Mouse (Mus musculus): Measurements from ENCODE around the gene Kcnj15. TPM values are rescaled to one million over a fixed set of nuclear protein-coding genes. Genes with fewer than 3 reads are reported as not detected.
A peak's percentile ranks its signal among the peaks of the same experiment; 100 is the strongest.

Gene Kcnj15
- polyA plus RNA-seq (2015; fragmentation: Nextera tagmentation; extraction: Ambion mirVana): 5.3 and 5.4 TPM in 2 replicates

DNA sequence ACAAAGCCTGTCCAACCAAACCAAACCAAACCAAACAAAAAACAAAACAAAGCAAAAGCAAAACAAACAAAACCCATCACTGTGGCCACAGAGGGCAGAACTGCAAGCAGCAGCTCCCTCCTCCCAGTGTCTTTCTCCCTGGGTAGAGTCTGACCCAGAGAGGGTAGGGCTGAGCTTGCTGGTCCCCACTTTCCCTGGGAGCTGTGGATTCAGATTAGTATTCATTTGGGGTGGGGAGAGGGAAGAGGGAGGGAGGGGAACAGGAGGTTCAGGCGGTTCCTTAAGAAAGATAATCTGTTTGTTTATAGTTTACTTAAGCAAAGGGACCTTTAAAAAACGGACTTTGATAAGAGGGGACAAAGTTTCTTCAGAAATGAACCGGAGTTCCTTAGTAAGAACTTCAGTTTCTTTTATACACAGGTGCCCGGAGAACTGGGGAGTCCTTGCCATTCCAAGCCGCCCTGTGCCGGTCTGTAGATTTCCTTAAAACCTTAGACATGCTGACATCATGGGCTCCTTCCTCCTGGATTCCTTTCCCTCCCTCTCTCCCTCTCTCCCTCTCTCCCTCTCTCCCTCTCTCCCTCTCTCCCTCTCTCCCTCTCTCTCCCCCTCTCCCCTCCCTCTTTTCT is at the start of gene Kcnj15:
TSS of gene Kcnj15 (plus strand) at position 293 of the 629 bp plus-strand sequence.
- Histone ChIP-seq H3K4me2 (peak within 1 kb of the TSS; percentile 24; the same call in 1 of the 2 replicates), H3K4me3 (peak within 1 kb of the TSS; percentile 21; the same call in 1 of the 2 replicates), H3K27me3 (no peaks in the 10 kb centered on the region), H3K9ac (0 out of 2 replicates have a peak within 1 kb of the TSS, but pooled peaks have one; percentile 17), H3K4me1 (peaks cover 35% of the 10 kb centered on the region), H3K9me3 (no peaks in the 10 kb centered on the region), H3K36me3 (no peaks in the 10 kb centered on the region), H3K27ac (peak within 1 kb of the TSS; percentile 62)
- 20% methylated on average over 6 of the region's 6 CpGs for WGBS
- ATAC-seq (ENCODE audit: insufficient number of reproducible peaks, low FRiP score, low TSS enrichment, low read depth): no peak

DNA sequence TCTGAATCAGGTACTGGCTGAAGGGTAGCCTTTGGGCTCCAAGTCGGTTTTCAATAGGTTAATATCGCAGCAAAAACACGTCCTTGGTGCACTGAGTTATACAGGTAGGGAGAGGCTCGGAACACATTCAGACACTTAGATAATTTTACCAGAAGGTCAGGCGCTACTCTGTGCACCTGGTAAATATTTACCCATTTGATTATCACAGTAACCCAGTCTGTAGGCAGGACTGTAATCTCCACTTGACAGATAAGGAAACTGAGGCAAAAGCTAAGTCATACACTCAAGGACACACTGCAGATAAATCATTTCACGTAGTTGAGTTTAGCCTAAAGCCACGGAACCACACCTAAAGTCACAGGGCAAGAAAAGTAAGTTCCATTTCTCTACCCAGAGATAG is 49.1 kb upstream of the Kcnj15 start:
- ATAC-seq (ENCODE audit: insufficient number of reproducible peaks, low FRiP score, low TSS enrichment, low read depth): no peak
- Histone ChIP-seq H3K36me3 (no peaks in the 10 kb centered on the region), H3K9ac (no peak overlapping the region), H3K9me3 (no peaks in the 10 kb centered on the region), H3K4me2 (no peak overlapping the region), H3K4me1 (0 out of 2 replicates have a peak, but pooled peaks cover 1% of the 10 kb centered on the region), H3K27ac (no peak overlapping the region), H3K4me3 (no peak overlapping the region), H3K27me3 (no peaks in the 10 kb centered on the region)
- WGBS: 84% methylated on average over 7 of the region's 7 CpGs

GRCm38 (mm10) chr16:95209011-95209466 is 48.3 kb upstream of the Kcnj15 start:
- no peak for ATAC-seq (ENCODE audit: insufficient number of reproducible peaks, low FRiP score, low TSS enrichment, low read depth)
- Histone ChIP-seq H3K4me2 (no peak overlapping the region), H3K9ac (no peak overlapping the region), H3K4me3 (no peak overlapping the region), H3K27me3 (no peaks in the 10 kb centered on the region), H3K9me3 (no peaks in the 10 kb centered on the region), H3K36me3 (no peaks in the 10 kb centered on the region), H3K27ac (no peak overlapping the region), H3K4me1 (no peaks in the 10 kb centered on the region)
- 29% methylated on average over 1 of the region's 1 CpGs for WGBS

DNA sequence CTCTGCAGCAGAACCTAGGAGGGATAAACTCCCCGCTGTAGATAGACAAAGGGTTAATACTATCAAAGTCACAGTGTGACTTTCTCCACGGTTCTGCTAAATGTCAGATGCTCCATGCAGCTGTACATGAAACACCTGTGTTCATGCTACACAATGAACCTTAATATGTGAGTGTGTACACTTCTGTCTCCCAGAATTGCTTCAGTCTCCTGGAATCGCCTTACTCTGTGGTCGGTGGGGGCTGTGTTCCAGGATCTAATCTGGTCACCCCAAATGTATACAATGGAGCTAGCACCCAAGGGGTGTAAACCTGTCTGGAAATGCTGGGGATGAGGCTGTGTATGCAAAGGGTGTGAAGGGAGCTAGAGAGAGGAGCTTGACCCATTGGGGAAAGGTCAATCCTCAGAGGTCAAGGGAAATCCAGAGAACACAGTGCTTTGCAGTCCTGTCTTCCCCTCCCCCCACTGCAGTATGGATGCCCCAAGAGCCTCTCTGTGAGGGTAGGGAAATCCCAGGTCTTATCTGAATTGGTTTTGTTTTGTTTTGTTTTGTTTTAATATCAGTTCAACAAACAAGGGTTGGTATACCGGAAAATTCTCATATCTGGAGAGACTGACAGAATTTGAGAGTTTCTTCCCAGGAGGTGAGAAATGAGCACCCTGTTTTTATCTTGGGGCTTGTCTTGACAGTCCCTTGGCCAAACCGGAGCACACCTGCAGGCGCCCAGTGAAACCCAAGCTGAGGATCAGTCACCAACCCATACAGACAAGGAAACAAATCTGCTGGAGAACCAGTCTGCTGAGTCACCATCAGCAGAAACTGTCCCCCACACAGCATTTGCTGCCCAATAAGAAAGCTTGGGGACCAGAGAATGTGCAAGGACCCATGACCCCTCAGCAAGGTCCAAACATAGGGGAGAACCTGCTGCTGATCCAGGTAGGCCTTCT is 42.8 kb upstream of the Kcnj15 start:
- ATAC-seq (ENCODE audit: insufficient number of reproducible peaks, low FRiP score, low TSS enrichment, low read depth): no peak
- H3K27me3 ChIP-seq: no peaks in the 10 kb centered on the region
- 69% methylated on average over 7 of the region's 7 CpGs for WGBS

GRCm38 (mm10) chr16:95215782-95216181 is 41.6 kb upstream of the Kcnj15 start:
- Histone ChIP-seq H3K4me2 (no peak overlapping the region), H3K27ac (no peak overlapping the region), H3K4me3 (no peak overlapping the region), H3K27me3 (no peaks in the 10 kb centered on the region), H3K9ac (no peak overlapping the region), H3K9me3 (no peaks in the 10 kb centered on the region), H3K4me1 (no peaks in the 10 kb centered on the region), H3K36me3 (no peaks in the 10 kb centered on the region)
- no peak for ATAC-seq (ENCODE audit: insufficient number of reproducible peaks, low FRiP score, low TSS enrichment, low read depth)
- 69% methylated on average over 9 of the region's 9 CpGs for WGBS

More for the DNA sequence above, 42.8 kb upstream of the Kcnj15 start:
- Histone ChIP-seq H3K4me2 (no peak overlapping the region), H3K9ac (no peak overlapping the region), H3K9me3 (no peaks in the 10 kb centered on the region), H3K27ac (no peak overlapping the region), H3K4me1 (no peaks in the 10 kb centered on the region), H3K4me3 (no peak overlapping the region), H3K36me3 (no peaks in the 10 kb centered on the region)

DNA sequence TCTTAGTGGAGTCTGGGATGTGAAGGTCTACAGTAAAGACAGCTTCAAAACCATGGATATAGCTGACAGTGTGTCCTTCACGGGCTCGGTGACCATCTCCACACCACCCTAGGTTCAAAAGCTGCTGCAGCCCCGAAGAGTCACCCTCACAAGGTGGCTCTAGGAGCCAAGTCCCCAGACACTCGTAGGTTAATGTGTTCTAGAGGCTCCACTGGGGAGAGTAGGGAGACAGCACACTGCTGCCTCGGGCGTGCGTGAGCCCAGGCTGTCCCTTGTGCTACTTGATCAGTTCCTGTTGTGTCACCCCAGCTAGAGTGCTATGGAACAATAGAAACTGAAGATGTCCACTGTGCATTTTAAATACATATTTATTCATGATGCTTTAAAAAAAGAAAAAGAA is 41.0 kb upstream of the Kcnj15 start:
- H3K27me3 ChIP-seq: no peaks in the 10 kb centered on the region
- ATAC-seq (ENCODE audit: insufficient number of reproducible peaks, low FRiP score, low TSS enrichment, low read depth): no peak
- WGBS: 84% methylated on average over 7 of the region's 7 CpGs

GRCm38 (mm10) chr16:95216824-95217223 is 40.5 kb upstream of the Kcnj15 start:
- no peak overlapping the region for H3K4me3 ChIP-seq
- H3K27me3 ChIP-seq: no peaks in the 10 kb centered on the region
- H3K9me3 ChIP-seq: no peaks in the 10 kb centered on the region
- no peaks in the 10 kb centered on the region for H3K36me3 ChIP-seq
- no peak for ATAC-seq (ENCODE audit: insufficient number of reproducible peaks, low FRiP score, low TSS enrichment, low read depth)
- H3K27ac ChIP-seq: no peak overlapping the region
- no peak overlapping the region for H3K4me2 ChIP-seq
- 67% methylated on average over 5 of the region's 5 CpGs for WGBS
- H3K4me1 ChIP-seq: 0 out of 2 replicates have a peak, but pooled peaks cover under 1% of the 10 kb centered on the region
- H3K9ac ChIP-seq: no peak overlapping the region

More for the DNA sequence above, 41.0 kb upstream of the Kcnj15 start:
- H3K27ac ChIP-seq: no peak overlapping the region
- no peaks in the 10 kb centered on the region for H3K9me3 ChIP-seq
- H3K9ac ChIP-seq: no peak overlapping the region
- no peak overlapping the region for H3K4me3 ChIP-seq
- no peaks in the 10 kb centered on the region for H3K4me1 ChIP-seq
- no peaks in the 10 kb centered on the region for H3K36me3 ChIP-seq
- no peak overlapping the region for H3K4me2 ChIP-seq

DNA sequence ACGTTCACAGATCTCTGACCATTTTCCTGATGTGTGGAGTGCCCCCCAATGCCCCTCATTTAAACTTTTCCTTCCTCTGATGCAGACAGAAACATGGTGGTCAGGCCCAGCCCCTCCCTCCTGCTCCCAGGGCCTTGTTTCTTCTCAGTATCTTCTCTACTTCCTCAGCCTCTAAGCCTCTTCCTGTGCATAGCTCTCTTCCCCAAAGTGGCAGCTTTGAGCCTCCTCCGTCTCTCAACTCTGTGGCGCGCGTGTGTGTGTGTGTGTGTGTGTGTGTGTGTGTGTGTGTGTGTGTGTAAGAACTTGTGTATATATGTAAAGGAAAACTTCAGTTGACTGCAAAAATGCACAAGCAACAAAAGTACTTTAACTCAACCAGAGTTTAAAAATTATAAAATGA is 38.6 kb upstream of the Kcnj15 start:
- Histone ChIP-seq H3K4me1 (peaks cover 6% of the 10 kb centered on the region; the same call in 1 of the 2 replicates), H3K36me3 (no peaks in the 10 kb centered on the region), H3K27ac (no peak overlapping the region), H3K4me2 (no peak overlapping the region), H3K27me3 (no peaks in the 10 kb centered on the region), H3K9me3 (no peaks in the 10 kb centered on the region), H3K4me3 (no peak overlapping the region), H3K9ac (no peak overlapping the region)
- no peak for ATAC-seq (ENCODE audit: insufficient number of reproducible peaks, low FRiP score, low TSS enrichment, low read depth)
- WGBS: 89% methylated on average over 5 of the region's 5 CpGs

- H3K9ac ChIP-seq: no peak overlapping the region
- H3K27me3 ChIP-seq: no peaks in the 10 kb centered on the region
- H3K4me2 ChIP-seq: no peak overlapping the region
- H3K27ac ChIP-seq: no peak overlapping the region
- WGBS: 54% methylated on average over 2 of the region's 2 CpGs
- H3K36me3 ChIP-seq: no peaks in the 10 kb centered on the region
- H3K9me3 ChIP-seq: no peaks in the 10 kb centered on the region
- H3K4me3 ChIP-seq: no peak overlapping the region
- ATAC-seq (ENCODE audit: insufficient number of reproducible peaks, low FRiP score, low TSS enrichment, low read depth): no peak
- peaks cover 6% of the 10 kb centered on the region; the same call in 1 of the 2 replicates for H3K4me1 ChIP-seq
These were observed 37.9 kb upstream of the Kcnj15 start for GRCm38 (mm10) chr16:95219459-95219858.

GRCm38 (mm10) chr16:95221051-95221450 is 36.3 kb upstream of the Kcnj15 start:
- no peak for ATAC-seq (ENCODE audit: insufficient number of reproducible peaks, low FRiP score, low TSS enrichment, low read depth)
- no peak overlapping the region for H3K4me2 ChIP-seq
- 42% methylated on average over 4 of the region's 4 CpGs for WGBS
- no peaks in the 10 kb centered on the region for H3K9me3 ChIP-seq
- H3K4me3 ChIP-seq: no peak overlapping the region
- H3K4me1 ChIP-seq: peaks cover 6% of the 10 kb centered on the region; the same call in 1 of the 2 replicates
- H3K36me3 ChIP-seq: no peaks in the 10 kb centered on the region
- H3K9ac ChIP-seq: no peak overlapping the region
- no peaks in the 10 kb centered on the region for H3K27me3 ChIP-seq
- 0 out of 2 replicates have a peak overlapping the region, but pooled peaks have one; percentile 22 for H3K27ac ChIP-seq

GRCm38 (mm10) chr16:95222026-95222718 is 35.2 kb upstream of the Kcnj15 start:
- Histone ChIP-seq H3K4me2 (no peak overlapping the region), H3K36me3 (no peaks in the 10 kb centered on the region), H3K27ac (peak overlapping the region; percentile 47), H3K4me1 (peaks cover 6% of the 10 kb centered on the region; the same call in 1 of the 2 replicates), H3K4me3 (no peak overlapping the region), H3K9ac (no peak overlapping the region), H3K27me3 (no peaks in the 10 kb centered on the region), H3K9me3 (no peaks in the 10 kb centered on the region)
- ATAC-seq (ENCODE audit: insufficient number of reproducible peaks, low FRiP score, low TSS enrichment, low read depth): no peak
- 54% methylated on average over 7 of the region's 7 CpGs for WGBS

All from limb, embryonic 15.5 days (tissue).